Mouse (Mus musculus) lung, embryonic 14.5 days (tissue): ENCODE measurements around the gene Spock3. TPM values are rescaled to one million over a fixed set of nuclear protein-coding genes. Genes with fewer than 3 reads are reported as not detected.

ENCODE experiments used
- ATAC-seq: fragments of 200-750 bp; cut with Nextera tagmentation; 2 replicates; pipeline ENCODE4 v1.8.0; 2017; ENCODE audit warnings: mild to moderate bottlenecking, moderate TSS enrichment, moderate library complexity; ENCODE audit not compliant: insufficient read depth
- DNase-seq: peaks from one replicate; pipeline ENCODE4 v3.0.0-alpha.2; 2015
- H3K27ac ChIP-seq: fragments of 300-500 bp; sonication (generic); 2 replicates; pipeline ENCODE4 v1.5.1; 2014; ENCODE audit warnings: low read depth, mild to moderate bottlenecking, moderate library complexity
- H3K27me3 ChIP-seq: fragments of 300-500 bp; sonication (generic); 2 replicates; pipeline ENCODE4 v1.6.1; 2014; ENCODE audit warnings: low read length, control low read depth; ENCODE audit not compliant: insufficient read depth
- H3K36me3 ChIP-seq: fragments of 300-500 bp; sonication (generic); 2 replicates; pipeline ENCODE4 v1.6.1; 2014; ENCODE audit warnings: control low read depth; ENCODE audit not compliant: insufficient read depth
- H3K4me1 ChIP-seq: fragments of 300-500 bp; sonication (generic); 2 replicates; pipeline ENCODE4 v1.6.1; 2014; ENCODE audit warnings: antibody characterized with exemption, control low read depth; ENCODE audit not compliant: insufficient read depth
- H3K4me2 ChIP-seq: fragments of 300-500 bp; sonication (generic); 2 replicates; pipeline ENCODE4 v1.6.1; 2014; ENCODE audit warnings: mild to moderate bottlenecking
- H3K4me3 ChIP-seq: fragments of 300-500 bp; sonication (generic); 2 replicates; pipeline ENCODE4 v1.5.1; 2014; ENCODE audit warnings: low read depth, low read length
- H3K9ac ChIP-seq: fragments of 300-500 bp; sonication (generic); 2 replicates; pipeline ENCODE4 v1.6.1; 2014
- H3K9me3 ChIP-seq: fragments of 300-500 bp; sonication (generic); 2 replicates; pipeline ENCODE4 v1.6.1; 2016; ENCODE audit warnings: low read depth, low read length, control low read depth
- CTCF ChIP-seq: IDR thresholded peaks from 2 replicates; pipeline ENCODE4 v1.5.1; 2016; ENCODE audit warnings: antibody characterized with exemption, low read depth
- WGBS: fragments of 180-500 bp; shearing (Covaris S2); extraction: QIAGEN DNeasy Blood & Tissue Kit; methylation state at CpG from one replicate; pipeline ENCODE4 v1.1.7; 2014; 5-methylcytosine and 5-hydroxymethylcytosine counted together
- polyA plus RNA-seq: library from polyadenylated mRNA; unstranded; fragments of >200 nt; fragmentation: Nextera tagmentation; extraction: Ambion mirVana; gene quantifications from 2 replicates; pipeline ENCODE4 v1.2.1, GENCODE M21; 2014

Spock3 gene
- polyA plus RNA-seq, 1 experiment from 2014 or later = 0.78 TPM

DNA sequence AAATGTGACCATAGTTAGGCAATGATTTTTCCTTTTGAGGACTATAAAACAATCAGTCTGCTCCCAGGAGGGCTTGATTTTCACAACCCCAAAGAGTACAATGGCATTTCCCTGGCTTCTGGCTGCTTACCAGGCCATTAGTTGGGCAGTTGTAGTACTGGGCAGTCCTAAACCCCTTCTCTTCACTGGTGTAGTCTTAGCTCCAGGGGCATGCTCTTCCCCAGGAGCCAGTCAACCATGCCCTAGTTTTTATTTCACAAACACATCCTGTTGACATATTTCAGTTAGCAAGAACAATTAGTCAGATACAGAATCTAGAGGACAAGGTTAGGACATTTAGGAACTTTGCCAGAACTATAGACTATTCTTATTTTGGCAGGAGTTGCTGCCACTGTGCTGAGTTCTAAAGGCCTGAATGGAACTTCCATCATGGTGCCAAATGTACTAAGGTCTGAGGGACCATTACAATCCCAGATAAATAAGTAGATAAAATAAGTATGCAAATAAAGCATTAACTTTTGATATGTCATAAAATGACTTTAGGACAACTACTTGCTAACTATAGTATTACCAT, 308.1 kb downstream of the Spock3 start:
- Histone ChIP-seq H3K4me1 (no peaks in the 10 kb centered on the region), H3K36me3 (no peaks in the 10 kb centered on the region), H3K9ac (no peak overlapping the region), H3K4me3 (no peak overlapping the region), H3K4me2 (no peak overlapping the region), H3K9me3 (no peaks in the 10 kb centered on the region), H3K27ac (no peak overlapping the region), H3K27me3 (no peaks in the 10 kb centered on the region)
- DNase-seq (no peak), ATAC-seq (no peak)
- no peak for TF ChIP-seq CTCF

GRCm38 (mm10) chr8:63262516-63262915, 311.7 kb downstream of the Spock3 start:
- no peak overlapping the region for H3K9ac ChIP-seq
- H3K4me3 ChIP-seq = no peak overlapping the region
- no peak overlapping the region for H3K4me2 ChIP-seq
- no peaks in the 10 kb centered on the region for H3K36me3 ChIP-seq
- H3K27ac ChIP-seq = no peak overlapping the region
- TF ChIP-seq CTCF = no peak
- no peaks in the 10 kb centered on the region for H3K9me3 ChIP-seq
- ATAC-seq = no peak
- WGBS = 40% methylated on average over 4 of the region's 4 CpGs
- no peaks in the 10 kb centered on the region for H3K4me1 ChIP-seq
- DNase-seq = no peak
- no peaks in the 10 kb centered on the region for H3K27me3 ChIP-seq

DNA sequence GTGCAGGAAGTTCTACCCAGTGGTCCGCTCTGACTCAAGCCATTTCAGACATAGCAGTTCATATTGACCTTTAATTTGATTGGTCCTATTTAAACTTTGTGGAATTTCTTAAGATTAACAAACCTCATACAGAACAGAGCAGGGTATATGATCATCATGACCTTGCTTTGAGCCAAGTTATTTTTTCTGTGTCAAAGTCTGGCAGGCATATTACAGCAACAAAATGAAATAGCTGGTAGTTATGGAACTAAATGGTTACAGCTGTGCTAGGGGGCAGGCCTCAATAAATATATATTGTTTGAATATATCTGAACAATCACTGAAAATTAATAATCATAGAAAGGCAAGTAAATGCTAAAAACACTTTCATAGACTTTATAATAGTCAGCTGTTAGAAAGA, 384.6 kb downstream of the Spock3 start:
- Histone ChIP-seq H3K27ac (no peak overlapping the region), H3K9me3 (no peaks in the 10 kb centered on the region), H3K4me1 (no peaks in the 10 kb centered on the region), H3K36me3 (no peaks in the 10 kb centered on the region), H3K4me2 (no peak overlapping the region), H3K4me3 (no peak overlapping the region), H3K9ac (no peak overlapping the region), H3K27me3 (no peaks in the 10 kb centered on the region)
- no peak for ATAC-seq
- DNase-seq = no peak
- no peak for TF ChIP-seq CTCF
- WGBS = 88% methylated on average over 1 of the region's 1 CpGs

GRCm38 (mm10) chr8:63368580-63368979, 417.8 kb downstream of the Spock3 start:
- no peak for ATAC-seq
- H3K27me3 ChIP-seq = no peaks in the 10 kb centered on the region
- DNase-seq = no peak
- no peak for TF ChIP-seq CTCF
- no peak overlapping the region for H3K4me3 ChIP-seq
- H3K36me3 ChIP-seq = no peaks in the 10 kb centered on the region
- H3K9ac ChIP-seq = no peak overlapping the region
- WGBS = 59% methylated on average over 6 of the region's 6 CpGs
- no peak overlapping the region for H3K4me2 ChIP-seq
- H3K4me1 ChIP-seq = no peaks in the 10 kb centered on the region
- no peak overlapping the region for H3K27ac ChIP-seq
- H3K9me3 ChIP-seq = no peaks in the 10 kb centered on the region

DNA sequence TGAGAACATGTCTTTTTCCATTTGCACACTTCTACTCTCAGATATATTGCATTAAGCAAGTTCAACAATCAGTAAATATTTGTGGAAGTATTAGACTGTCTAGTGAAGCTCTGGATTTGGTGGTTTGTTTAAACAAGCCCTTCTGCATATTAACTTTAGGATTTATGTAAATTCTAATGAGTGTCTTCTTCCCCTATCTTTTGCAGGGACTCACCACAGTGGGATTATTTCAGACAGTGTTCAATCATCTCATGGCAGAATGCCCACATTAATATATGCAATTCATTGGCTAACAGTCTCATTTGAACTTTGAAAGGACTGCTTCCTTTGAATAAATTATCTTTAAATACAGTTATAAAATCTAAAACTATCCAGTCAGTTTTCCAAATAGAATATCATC, 446.9 kb downstream of the Spock3 start:
- H3K4me1 ChIP-seq = no peaks in the 10 kb centered on the region
- H3K9ac ChIP-seq = no peak overlapping the region
- DNase-seq (no peak), ATAC-seq (no peak)
- H3K27me3 ChIP-seq = no peaks in the 10 kb centered on the region
- no peak for TF ChIP-seq CTCF
- no peak overlapping the region for H3K4me2 ChIP-seq
- H3K9me3 ChIP-seq = no peaks in the 10 kb centered on the region
- H3K27ac ChIP-seq = no peak overlapping the region
- no peaks in the 10 kb centered on the region for H3K36me3 ChIP-seq
- no peak overlapping the region for H3K4me3 ChIP-seq
